ENCODE assay signal across 7 mouse cellular contexts in genomic region chr4:126199556-126199955, GRCm38 (mm10). TPM values are rescaled to one million over a fixed set of nuclear protein-coding genes. Genes with fewer than 3 reads are reported as not detected.
DNase-seq lines count a peak whose midpoint lies in the region; ATAC-seq and TF ChIP-seq lines count a peak whose summit lies in the region.

No protein-coding gene starts in this region.

- no peak for DNase-seq in kidney, postnatal 14 days
- peak; percentile 49 for DNase-seq in MEL (ENCODE audit: low read depth, low spot score)
- no peak for DNase-seq in forebrain, embryonic 14.5 days (ENCODE audit: low spot score)
- DNase-seq in liver, embryonic 13.5 days, result no peak
- no peak for DNase-seq in left cerebral cortex, adult 8-10 months (ENCODE audit: low spot score in 2 of 2)
- no peak for DNase-seq in cerebellum, postnatal 4 days (ENCODE audit: low spot score in 2 of 2)

- no peak overlapping the region for H3K9ac ChIP-seq in kidney, embryonic 15.5 days
- peak overlapping the region; percentile 93 for H3K9ac ChIP-seq in MEL (ENCODE audit: control insufficient read depth, low read depth, low read length, poor library complexity, severe bottlenecking)
- no peak overlapping the region for H3K9ac ChIP-seq in forebrain, embryonic 14.5 days (ENCODE audit: low read length)
- H3K9ac ChIP-seq in liver, embryonic 13.5 days, result peak overlapping the region; percentile 88

- ATAC-seq in kidney, embryonic 15.5 days (replicated peaks; ENCODE audit: low FRiP score), result no peak
- ATAC-seq in forebrain, embryonic 14.5 days, result no peak
- no peak for ATAC-seq in liver, embryonic 13.5 days (ENCODE audit: low read depth)

- TF ChIP-seq CTCF in MEL (IDR thresholded peaks at IDR 0.05 in 2 of 3, conservative IDR thresholded peaks at IDR 0.05 in 1 of 3; ENCODE audit: control insufficient read depth in 1 of 3, insufficient read depth in 1 of 3, low read depth in 2 of 3, low read length in 3 of 3, poor library complexity in 1 of 3, severe bottlenecking in 1 of 3), result no peak

- peaks cover 52% of the 10 kb centered on the region for H3K4me1 ChIP-seq in kidney, embryonic 15.5 days
- peaks cover 15 to 28% of the 10 kb centered on the region in 2 experiments for H3K4me1 ChIP-seq in MEL (ENCODE audit: control insufficient read depth in 1 of 2, insufficient read depth in 2 of 2, low read length in 2 of 2)
- peaks cover 17% of the 10 kb centered on the region for H3K4me1 ChIP-seq in forebrain, embryonic 14.5 days (ENCODE audit: control insufficient read depth, insufficient read depth, low read length)
- H3K4me1 ChIP-seq in liver, embryonic 13.5 days (replicated peaks), result peaks cover 65% of the 10 kb centered on the region

- H3K27me3 ChIP-seq in kidney, embryonic 15.5 days, result no peaks in the 10 kb centered on the region
- H3K27me3 ChIP-seq in MEL (ENCODE audit: control insufficient read depth in 1 of 2, insufficient read depth in 2 of 2, low read length in 2 of 2), result no peaks in the 10 kb centered on the region
- H3K27me3 ChIP-seq in forebrain, embryonic 14.5 days (replicated peaks; ENCODE audit: control insufficient read depth, insufficient read depth, low read length), result no peaks in the 10 kb centered on the region
- no peaks in the 10 kb centered on the region for H3K27me3 ChIP-seq in liver, embryonic 13.5 days

- H3K79me2 ChIP-seq in MEL (ENCODE audit: control insufficient read depth, insufficient read depth, low read length, poor library complexity), result peaks cover 75% of the 10 kb centered on the region

- no peak overlapping the region for H3K27ac ChIP-seq in kidney, embryonic 15.5 days
- no peak overlapping the region for H3K27ac ChIP-seq in MEL (ENCODE audit: control insufficient read depth, low read depth, low read length)
- H3K27ac ChIP-seq in forebrain, embryonic 14.5 days (ENCODE audit: low read depth, low read length), result no peak overlapping the region
- no peak overlapping the region for H3K27ac ChIP-seq in liver, embryonic 13.5 days

- H3K4me2 ChIP-seq in kidney, embryonic 15.5 days, result peak overlapping the region; percentile 66
- H3K4me2 ChIP-seq in forebrain, embryonic 14.5 days (ENCODE audit: low read length), result 0 out of 2 replicates have a peak overlapping the region, but pooled peaks have one; percentile 78
- peak overlapping the region; percentile 83 for H3K4me2 ChIP-seq in liver, embryonic 13.5 days

- no peak for TF ChIP-seq POLR2A in MEL (IDR thresholded peaks at IDR 0.05; ENCODE audit: control insufficient read depth in 1 of 2, insufficient read depth in 1 of 2, low read depth in 1 of 2, low read length in 2 of 2, poor library complexity in 1 of 2)

- H3K36me3 ChIP-seq in kidney, embryonic 15.5 days, result peaks cover 28% of the 10 kb centered on the region
- peaks cover 32 to 41% of the 10 kb centered on the region in 2 experiments for H3K36me3 ChIP-seq in MEL (ENCODE audit: control insufficient read depth in 1 of 2, insufficient read depth in 2 of 2, low read length in 2 of 2)
- H3K36me3 ChIP-seq in forebrain, embryonic 14.5 days (ENCODE audit: control insufficient read depth, insufficient read depth, low read length), result peaks cover 5% of the 10 kb centered on the region; the same call in 1 of the 2 replicates
- peaks cover 43% of the 10 kb centered on the region for H3K36me3 ChIP-seq in liver, embryonic 13.5 days

- 76% methylated on average over 6 of the region's 6 CpGs for WGBS in kidney, embryonic 15.5 days
- WGBS in forebrain, embryonic 14.5 days, result 83% methylated on average over 6 of the region's 6 CpGs
- 37% methylated on average over 6 of the region's 6 CpGs for WGBS in liver, embryonic 13.5 days (ENCODE audit: insufficient replicate concordance)

- H3K9me3 ChIP-seq in kidney, embryonic 15.5 days (replicated peaks), result no peaks in the 10 kb centered on the region
- H3K9me3 ChIP-seq in MEL (replicated peaks; ENCODE audit: insufficient read depth, low read length), result no peaks in the 10 kb centered on the region
- no peaks in the 10 kb centered on the region for H3K9me3 ChIP-seq in forebrain, embryonic 14.5 days (replicated peaks; ENCODE audit: control insufficient read depth, low read length)
- no peaks in the 10 kb centered on the region for H3K9me3 ChIP-seq in liver, embryonic 13.5 days (replicated peaks)

- no peak for TF ChIP-seq RAD21 in MEL (IDR thresholded peaks at IDR 0.05; ENCODE audit: low read depth, low read length)

- no peak for TF ChIP-seq EP300 in MEL (IDR thresholded peaks at IDR 0.05; ENCODE audit: low read depth in 1 of 2, low read length in 2 of 2)

- peak overlapping the region; percentile 65; the same call in 1 of the 2 replicates for H3K4me3 ChIP-seq in kidney, embryonic 15.5 days (replicated peaks)
- H3K4me3 ChIP-seq in MEL (ENCODE audit: control insufficient read depth in 1 of 2, insufficient read depth in 1 of 2, low read depth in 2 of 2, low read length in 2 of 2), result peak overlapping the region; percentile 90 to 95
- no peak overlapping the region for H3K4me3 ChIP-seq in forebrain, embryonic 14.5 days (ENCODE audit: low read depth, low read length)
- H3K4me3 ChIP-seq in liver, embryonic 13.5 days (replicated peaks), result peak overlapping the region; percentile 79

TF ChIP-seq in MEL, 35 proteins besides CTCF, POLR2A, EP300 and RAD21:
- no peak for TF ChIP-seq BHLHE40 (IDR thresholded peaks at IDR 0.05; ENCODE audit: borderline replicate concordance, low read depth, low read length)
- TF ChIP-seq ZMIZ1 (IDR thresholded peaks at IDR 0.05; ENCODE audit: low read depth, low read length), result no peak
- no peak for TF ChIP-seq GABPA (IDR thresholded peaks at IDR 0.05; ENCODE audit: low read depth, low read length)
- TF ChIP-seq MXI1 (IDR thresholded peaks at IDR 0.05; ENCODE audit: low read depth, low read length), result peak; percentile 58; the same call in 1 of the 2 replicates

RNA-seq across cellular contexts. Expression of gene Thrap3, which starts 3.0 kb away (rescaled TPM):
- polyA plus RNA-seq in kidney, embryonic 15.5 days (2015; fragmentation: Nextera tagmentation; extraction: Ambion mirVana), result 219 and 230 TPM in 2 replicates
- 158 and 177 TPM in 2 replicates for total RNA-seq in MEL (2012; rRNA removed)
- polyA plus RNA-seq in MEL (2012; ENCODE audit: insufficient read depth in 1 of 2, insufficient read length in 2 of 2, low read depth in 1 of 2, low replicate concordance in 2 of 2, missing spikeins in 1 of 2), result 100 to 1,000 TPM; 310 to 471 TPM
- 128 and 152 TPM in 2 replicates for polyA plus RNA-seq in forebrain, embryonic 14.5 days (2014; fragmentation: Nextera tagmentation; extraction: Ambion mirVana)
- polyA plus RNA-seq in liver, embryonic 13.5 days (2015; fragmentation: Nextera tagmentation; extraction: Ambion mirVana), result 98.1 and 121 TPM in 2 replicates
- 100 to 1,000 TPM; 127 to 151 (median 148) TPM for total RNA-seq in left cerebral cortex, adult 8-10 months (2022)

RNA-seq across cellular contexts. Expression of gene Sh3d21, which starts 36.3 kb away (rescaled TPM):
- polyA plus RNA-seq in kidney, embryonic 15.5 days (2015; fragmentation: Nextera tagmentation; extraction: Ambion mirVana), result 8.3 and 9.5 TPM in 2 replicates
- total RNA-seq in MEL (2012; rRNA removed), result 0.31 and 0.56 TPM in 2 replicates
- 1 to 10 TPM in 1 of 2 experiments, not detected in 1; 1.3 TPM for polyA plus RNA-seq in MEL (2012; ENCODE audit: insufficient read depth in 1 of 2, insufficient read length in 2 of 2, low read depth in 1 of 2, low replicate concordance in 2 of 2, missing spikeins in 1 of 2)
- polyA plus RNA-seq in forebrain, embryonic 14.5 days (2014; fragmentation: Nextera tagmentation; extraction: Ambion mirVana), result 1.1 TPM in 2 replicates
- 0.82 and 1.3 TPM in 2 replicates for polyA plus RNA-seq in liver, embryonic 13.5 days (2015; fragmentation: Nextera tagmentation; extraction: Ambion mirVana)
- 1 to 10 TPM in 1 of 4 experiments, under 1 TPM in 3; 0.63 to 1.4 (median 0.85) TPM for total RNA-seq in left cerebral cortex, adult 8-10 months (2022)

RNA-seq across cellular contexts. Expression of gene Eva1b, which starts 52.0 kb away (rescaled TPM):
- 90.0 and 98.5 TPM in 2 replicates for polyA plus RNA-seq in kidney, embryonic 15.5 days (2015; fragmentation: Nextera tagmentation; extraction: Ambion mirVana)
- 9.3 and 9.6 TPM in 2 replicates for total RNA-seq in MEL (2012; rRNA removed)
- 10 to 100 TPM in 1 of 2 experiments, not detected in 1; 12.2 TPM for polyA plus RNA-seq in MEL (2012; ENCODE audit: insufficient read depth in 1 of 2, insufficient read length in 2 of 2, low read depth in 1 of 2, low replicate concordance in 2 of 2, missing spikeins in 1 of 2)
- polyA plus RNA-seq in forebrain, embryonic 14.5 days (2014; fragmentation: Nextera tagmentation; extraction: Ambion mirVana), result 13.4 and 14.2 TPM in 2 replicates
- 11.8 and 13.3 TPM in 2 replicates for polyA plus RNA-seq in liver, embryonic 13.5 days (2015; fragmentation: Nextera tagmentation; extraction: Ambion mirVana)
- 1 to 10 TPM; 2.4 to 5.6 (median 3.1) TPM for total RNA-seq in left cerebral cortex, adult 8-10 months (2022)

RNA-seq across cellular contexts. Expression of gene Map7d1, which starts 56.6 kb away (rescaled TPM):
- polyA plus RNA-seq in kidney, embryonic 15.5 days (2015; fragmentation: Nextera tagmentation; extraction: Ambion mirVana), result 39.6 and 40.7 TPM in 2 replicates
- total RNA-seq in MEL (2012; rRNA removed), result 15.4 and 16.4 TPM in 2 replicates
- polyA plus RNA-seq in MEL (2012; ENCODE audit: insufficient read depth in 1 of 2, insufficient read length in 2 of 2, low read depth in 1 of 2, low replicate concordance in 2 of 2, missing spikeins in 1 of 2), result 10 to 100 TPM in 1 of 2 experiments, not detected in 1; 58.2 TPM
- 54.8 and 67.8 TPM in 2 replicates for polyA plus RNA-seq in forebrain, embryonic 14.5 days (2014; fragmentation: Nextera tagmentation; extraction: Ambion mirVana)
- polyA plus RNA-seq in liver, embryonic 13.5 days (2015; fragmentation: Nextera tagmentation; extraction: Ambion mirVana), result 6.6 and 7.3 TPM in 2 replicates
- 100 to 1,000 TPM; 224 to 273 (median 253) TPM for total RNA-seq in left cerebral cortex, adult 8-10 months (2022)

Comparison
In these comparisons a context has a peak if more than half of its experiments do, and no peak if none do; other contexts are left out.
1. H3K9ac ChIP-seq: peak in MEL (single experiment) and liver, embryonic 13.5 days (single experiment); none in kidney, embryonic 15.5 days (single experiment) and forebrain, embryonic 14.5 days (single experiment).
2. Peak in every context shown above with its lines, with median percentiles within 50 percentile points of each other: H3K4me2 ChIP-seq.